Mouse (Mus musculus) liver, embryonic 12.5 days (tissue): Measurements from ENCODE around the gene Sfn. TPM values are rescaled to one million over a fixed set of nuclear protein-coding genes. Genes with fewer than 3 reads are reported as not detected.

Source experiments
- ATAC-seq: fragments of 200-750 bp; cut with Nextera tagmentation; 2 replicates; pipeline ENCODE4 v1.8.0; 2017; ENCODE audit warnings: moderate number of reproducible peaks, mild to moderate bottlenecking, moderate library complexity
- H3K27ac ChIP-seq: fragments of 300-500 bp; sonication (generic); 2 replicates; pipeline ENCODE4 v1.5.1; 2016; ENCODE audit warnings: mild to moderate bottlenecking
- H3K27me3 ChIP-seq: fragments of 300-500 bp; sonication (generic); replicated peaks from 2 replicates; pipeline ENCODE4 v1.6.1; 2016; ENCODE audit warnings: mild to moderate bottlenecking, moderate library complexity
- H3K36me3 ChIP-seq: fragments of 300-500 bp; sonication (generic); 2 replicates; pipeline ENCODE4 v1.6.1; 2016; ENCODE audit warnings: mild to moderate bottlenecking, moderate library complexity
- H3K4me1 ChIP-seq: fragments of 300-500 bp; sonication (generic); 2 replicates; pipeline ENCODE4 v1.6.1; 2016
- H3K4me2 ChIP-seq: fragments of 300-500 bp; sonication (generic); 2 replicates; pipeline ENCODE4 v1.6.1; 2016; ENCODE audit warnings: mild to moderate bottlenecking, moderate library complexity
- H3K4me3 ChIP-seq: fragments of 300-500 bp; sonication (generic); 2 replicates; pipeline ENCODE4 v1.5.1; 2016; ENCODE audit warnings: mild to moderate bottlenecking, moderate library complexity
- H3K9ac ChIP-seq: fragments of 300-500 bp; sonication (generic); 2 replicates; pipeline ENCODE4 v1.6.1; 2016; ENCODE audit warnings: mild to moderate bottlenecking, moderate library complexity
- H3K9me3 ChIP-seq: fragments of 300-500 bp; sonication (generic); replicated peaks from 2 replicates; pipeline ENCODE4 v1.6.1; 2016; ENCODE audit warnings: mild to moderate bottlenecking, moderate library complexity
- WGBS: fragments of 180-500 bp; shearing (Covaris S2); methylation state at CpG from one replicate; pipeline ENCODE4 v1.1.7; 2016; ENCODE audit not compliant: insufficient replicate concordance; 5-methylcytosine and 5-hydroxymethylcytosine counted together
- polyA plus RNA-seq: library from polyadenylated mRNA; unstranded; fragments of >200 nt; fragmentation: Nextera tagmentation; extraction: Ambion mirVana; gene quantifications from 2 replicates; pipeline ENCODE4 v1.2.1, GENCODE M21; 2016

The Sfn gene
- polyA plus RNA-seq, 1 experiment from 2014 or later = 0.21 TPM

- peaks cover 33% of the 10 kb centered on the region for H3K4me1 ChIP-seq
- ATAC-seq = no peak
- no peak overlapping the region for H3K4me3 ChIP-seq
- peaks cover 25% of the 10 kb centered on the region for H3K36me3 ChIP-seq
- H3K27ac ChIP-seq = no peak overlapping the region
- 80% methylated on average over 11 of the region's 11 CpGs for WGBS
- H3K9me3 ChIP-seq = no peaks in the 10 kb centered on the region
- H3K27me3 ChIP-seq = no peaks in the 10 kb centered on the region
- H3K4me2 ChIP-seq = no peak overlapping the region
- no peak overlapping the region for H3K9ac ChIP-seq
Measured at GRCm38 (mm10) chr4:133617936-133618335, 16.0 kb upstream of the Sfn start.

- no peak for ATAC-seq
- Histone ChIP-seq H3K4me1 (peaks cover 31% of the 10 kb centered on the region), H3K4me3 (no peak overlapping the region), H3K9me3 (peaks cover 8% of the 10 kb centered on the region; the same call in 1 of the 2 replicates), H3K27ac (no peak overlapping the region), H3K27me3 (no peaks in the 10 kb centered on the region), H3K36me3 (peaks cover 40% of the 10 kb centered on the region), H3K4me2 (no peak overlapping the region), H3K9ac (no peak overlapping the region)
- WGBS = 53% methylated on average over 10 of the region's 10 CpGs
Measured at GRCm38 (mm10) chr4:133615416-133615815, 13.4 kb upstream of the Sfn start.

DNA sequence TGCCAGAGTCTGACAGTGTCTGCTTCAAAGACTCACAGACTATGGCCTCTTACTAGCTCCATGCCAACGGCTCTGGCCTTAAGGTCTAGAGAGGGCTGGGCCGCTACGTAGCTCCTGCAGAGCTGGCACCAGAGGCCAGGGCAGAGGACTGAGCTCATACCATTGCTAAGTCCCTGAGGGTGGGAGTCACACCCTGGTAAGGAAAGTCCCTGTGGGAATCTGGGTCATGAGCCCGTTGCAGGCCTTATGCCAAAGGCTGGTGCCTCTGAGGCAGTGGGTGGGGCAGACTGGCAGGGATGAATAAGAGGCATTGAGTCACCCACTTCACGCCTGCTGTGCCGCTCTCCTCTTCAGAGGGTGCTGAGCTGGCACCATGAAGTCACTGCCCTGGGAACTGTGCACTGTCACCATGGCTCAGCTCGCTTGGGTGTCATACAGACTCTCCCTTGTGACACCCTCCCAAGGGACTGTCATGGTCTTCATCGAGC is 12.3 kb upstream of the Sfn start:
- WGBS = 75% methylated on average over 8 of the region's 8 CpGs
- H3K4me1 ChIP-seq = peaks cover 30% of the 10 kb centered on the region
- no peaks in the 10 kb centered on the region for H3K27me3 ChIP-seq
- peaks cover 8% of the 10 kb centered on the region; the same call in 1 of the 2 replicates for H3K9me3 ChIP-seq
- H3K9ac ChIP-seq = no peak overlapping the region
- peaks cover 43% of the 10 kb centered on the region for H3K36me3 ChIP-seq
- H3K27ac ChIP-seq = no peak overlapping the region
- H3K4me3 ChIP-seq = no peak overlapping the region
- ATAC-seq = peak; percentile 36; the same call in 1 of the 2 replicates
- no peak overlapping the region for H3K4me2 ChIP-seq

- Histone ChIP-seq H3K27ac (no peak overlapping the region), H3K4me1 (peaks cover 30% of the 10 kb centered on the region), H3K9me3 (peaks cover 8% of the 10 kb centered on the region; the same call in 1 of the 2 replicates), H3K27me3 (no peaks in the 10 kb centered on the region), H3K4me3 (no peak overlapping the region), H3K4me2 (no peak overlapping the region), H3K36me3 (peaks cover 40% of the 10 kb centered on the region), H3K9ac (no peak overlapping the region)
- no peak for ATAC-seq
- 84% methylated on average over 4 of the region's 4 CpGs for WGBS
Measured at GRCm38 (mm10) chr4:133613867-133614266, 11.9 kb upstream of the Sfn start.

DNA sequence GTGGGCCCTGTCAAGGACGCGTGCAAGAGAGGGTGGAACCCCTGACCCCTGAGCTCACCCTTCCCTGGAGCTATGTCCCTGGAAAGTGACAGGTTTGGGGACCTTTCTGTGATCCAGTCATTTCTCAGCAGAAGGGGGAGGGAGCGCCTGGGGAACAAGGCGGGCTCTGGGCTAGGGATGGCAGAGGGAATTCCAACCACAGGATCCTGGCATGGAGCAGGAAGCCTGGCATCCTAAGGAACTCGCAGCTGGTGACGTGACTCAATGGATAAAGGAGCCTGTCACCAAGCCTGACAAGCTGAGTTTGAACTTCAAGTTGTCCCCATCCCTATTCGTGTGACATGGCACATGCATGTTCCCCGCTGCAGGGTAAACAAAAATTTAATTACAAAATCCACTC is 11.1 kb upstream of the Sfn start:
- Histone ChIP-seq H3K9me3 (peaks cover 8% of the 10 kb centered on the region; the same call in 1 of the 2 replicates), H3K4me2 (no peak overlapping the region), H3K27ac (no peak overlapping the region), H3K4me3 (no peak overlapping the region), H3K4me1 (peaks cover 30% of the 10 kb centered on the region), H3K36me3 (peaks cover 47% of the 10 kb centered on the region), H3K9ac (no peak overlapping the region), H3K27me3 (no peaks in the 10 kb centered on the region)
- 86% methylated on average over 8 of the region's 8 CpGs for WGBS
- ATAC-seq = no peak

DNA sequence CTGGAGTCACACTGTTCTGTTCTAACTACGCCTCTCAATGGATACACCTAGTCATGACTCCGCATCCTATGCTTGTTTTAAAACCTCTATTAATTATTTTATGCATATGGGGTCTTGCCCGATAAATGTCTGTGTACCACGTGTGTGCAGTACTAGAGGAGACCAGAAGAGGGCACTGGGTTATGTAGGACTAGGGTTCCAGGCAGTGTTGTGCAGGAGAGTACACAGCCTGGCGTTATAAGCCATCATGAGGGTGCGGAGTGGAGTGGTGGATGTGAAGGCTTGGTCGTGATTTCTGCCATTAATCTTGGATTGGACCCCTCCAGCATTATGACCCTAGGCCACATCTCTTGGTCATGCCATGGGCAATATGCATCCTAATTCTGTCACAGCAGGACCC is 10.4 kb upstream of the Sfn start:
- Histone ChIP-seq H3K36me3 (peaks cover 51% of the 10 kb centered on the region), H3K4me1 (peaks cover 31% of the 10 kb centered on the region), H3K9ac (no peak overlapping the region), H3K27ac (no peak overlapping the region), H3K4me2 (no peak overlapping the region), H3K4me3 (no peak overlapping the region), H3K27me3 (no peaks in the 10 kb centered on the region), H3K9me3 (peaks cover 8% of the 10 kb centered on the region; the same call in 1 of the 2 replicates)
- WGBS = 87% methylated on average over 7 of the region's 7 CpGs
- ATAC-seq = no peak

- Histone ChIP-seq H3K4me1 (peaks cover 35% of the 10 kb centered on the region), H3K4me3 (no peak overlapping the region), H3K36me3 (peaks cover 53% of the 10 kb centered on the region), H3K27me3 (no peaks in the 10 kb centered on the region), H3K9me3 (peaks cover 8% of the 10 kb centered on the region; the same call in 1 of the 2 replicates), H3K4me2 (no peak overlapping the region), H3K27ac (0 out of 2 replicates have a peak overlapping the region, but pooled peaks have one; percentile 3), H3K9ac (no peak overlapping the region)
- no peak for ATAC-seq
- WGBS = 90% methylated on average over 5 of the region's 5 CpGs
Measured at GRCm38 (mm10) chr4:133611815-133612214, 9.8 kb upstream of the Sfn start.

DNA sequence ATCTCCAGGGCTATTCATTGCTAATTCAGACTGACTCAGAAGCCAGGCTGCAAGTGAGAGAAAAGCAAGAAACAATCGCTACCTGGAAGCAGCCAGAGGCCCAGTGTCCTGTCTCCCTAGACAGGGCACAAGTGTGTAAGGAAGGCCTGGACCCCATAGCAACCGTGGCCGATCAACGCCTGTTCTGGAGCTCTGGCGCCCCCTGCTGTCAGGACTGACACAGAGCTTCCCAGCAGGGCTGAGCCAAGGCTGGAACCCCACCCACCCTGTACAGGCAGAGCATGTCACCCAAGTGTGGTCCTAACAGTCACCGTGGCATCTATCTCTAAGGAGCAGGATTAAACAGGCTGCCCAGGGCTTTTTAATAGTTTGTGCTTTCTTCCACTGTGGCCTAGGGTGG is 7.8 kb upstream of the Sfn start:
- Histone ChIP-seq H3K9me3 (peaks cover 8% of the 10 kb centered on the region; the same call in 1 of the 2 replicates), H3K9ac (no peak overlapping the region), H3K27ac (no peak overlapping the region), H3K4me2 (no peak overlapping the region), H3K4me1 (peaks cover 29% of the 10 kb centered on the region), H3K27me3 (no peaks in the 10 kb centered on the region), H3K36me3 (peaks cover 67% of the 10 kb centered on the region), H3K4me3 (no peak overlapping the region)
- WGBS = 11% methylated on average over 6 of the region's 6 CpGs
- ATAC-seq = peak; percentile 61

DNA sequence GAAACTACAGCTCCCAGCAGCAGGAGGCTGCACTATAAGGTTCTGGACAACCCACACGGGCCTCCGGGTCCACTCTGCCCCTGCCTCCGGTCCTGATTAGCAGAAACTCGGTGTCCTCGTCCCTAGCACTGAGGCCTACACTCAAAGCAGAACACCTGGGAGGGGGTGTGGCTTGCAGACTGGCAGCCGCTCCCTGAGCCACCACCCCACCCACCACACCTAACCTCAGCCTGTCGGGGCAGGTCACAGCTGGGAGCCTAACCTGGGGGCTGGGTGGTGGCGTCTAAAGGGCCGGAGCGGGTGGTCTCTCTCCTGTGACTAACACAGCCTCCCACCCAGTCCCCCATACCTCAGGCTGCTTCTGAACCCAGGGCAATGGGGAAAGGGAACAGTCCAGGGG is 5.3 kb upstream of the Sfn start:
- no peak overlapping the region for H3K4me2 ChIP-seq
- H3K36me3 ChIP-seq = peaks cover 52% of the 10 kb centered on the region
- H3K4me1 ChIP-seq = peaks cover 29% of the 10 kb centered on the region
- H3K27me3 ChIP-seq = peaks cover 18% of the 10 kb centered on the region
- no peak overlapping the region for H3K9ac ChIP-seq
- no peak overlapping the region for H3K27ac ChIP-seq
- ATAC-seq = no peak
- peaks cover 5% of the 10 kb centered on the region; the same call in 1 of the 2 replicates for H3K9me3 ChIP-seq
- WGBS = 69% methylated on average over 10 of the region's 10 CpGs
- H3K4me3 ChIP-seq = no peak overlapping the region

DNA sequence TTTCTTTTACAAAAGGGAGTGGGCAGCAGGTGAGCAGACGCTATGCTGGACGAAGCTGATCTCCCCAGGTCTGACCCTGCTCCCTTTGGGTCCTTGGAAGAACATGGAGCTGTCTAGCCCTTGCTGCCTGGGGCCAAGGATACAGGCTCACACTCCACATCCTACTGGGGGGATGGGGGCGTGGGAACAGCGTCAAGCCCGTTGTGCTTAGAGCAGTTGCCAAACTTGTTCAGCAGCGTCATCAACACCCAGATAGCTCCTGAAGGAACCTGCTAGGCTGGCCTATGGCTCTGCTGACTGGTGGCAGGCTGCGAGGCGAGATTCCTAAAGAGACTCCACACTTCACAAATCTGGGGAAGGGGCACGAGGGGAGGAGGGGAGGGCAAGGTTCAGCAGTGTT is 3.4 kb upstream of the Sfn start:
- Histone ChIP-seq H3K4me2 (no peak overlapping the region), H3K4me3 (no peak overlapping the region), H3K27ac (no peak overlapping the region), H3K27me3 (peaks cover 37% of the 10 kb centered on the region), H3K9ac (no peak overlapping the region), H3K36me3 (peaks cover 39% of the 10 kb centered on the region), H3K9me3 (no peaks in the 10 kb centered on the region), H3K4me1 (peaks cover 24% of the 10 kb centered on the region)
- no peak for ATAC-seq
- 76% methylated on average over 9 of the region's 9 CpGs for WGBS

- Histone ChIP-seq H3K9ac (no peak overlapping the region), H3K27me3 (peaks cover 42% of the 10 kb centered on the region), H3K36me3 (peaks cover 37% of the 10 kb centered on the region), H3K4me3 (no peak overlapping the region), H3K4me2 (no peak overlapping the region), H3K27ac (no peak overlapping the region), H3K9me3 (no peaks in the 10 kb centered on the region), H3K4me1 (peaks cover 24% of the 10 kb centered on the region)
- 70% methylated on average over 6 of the region's 6 CpGs for WGBS
- no peak for ATAC-seq
Measured at GRCm38 (mm10) chr4:133604856-133605255, 2.9 kb upstream of the Sfn start.

DNA sequence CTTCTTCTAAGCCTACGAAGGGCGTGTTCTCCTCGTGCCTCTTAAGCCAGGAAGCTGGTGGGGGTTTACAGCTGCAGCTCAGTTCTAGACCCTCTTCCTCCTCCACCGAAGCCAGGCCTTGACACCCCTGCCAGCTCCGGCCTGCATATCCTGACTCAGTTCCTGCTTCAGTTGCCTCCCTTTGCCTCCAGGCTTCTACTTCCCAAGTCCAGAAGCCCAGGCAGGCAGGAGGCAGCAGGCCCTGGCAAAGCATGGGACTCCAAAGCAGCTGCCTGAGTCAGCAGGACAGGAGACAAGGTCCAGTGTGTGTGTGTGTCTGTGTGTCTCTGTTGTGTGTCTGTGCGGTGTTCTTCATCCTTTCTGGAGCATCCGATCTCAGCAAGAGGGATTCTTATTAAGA is 2.2 kb upstream of the Sfn start:
- Histone ChIP-seq H3K36me3 (peaks cover 37% of the 10 kb centered on the region), H3K4me1 (peaks cover 27% of the 10 kb centered on the region), H3K27ac (no peak overlapping the region), H3K4me3 (no peak overlapping the region), H3K9ac (no peak overlapping the region), H3K4me2 (no peak overlapping the region), H3K27me3 (peaks cover 49% of the 10 kb centered on the region), H3K9me3 (no peaks in the 10 kb centered on the region)
- 73% methylated on average over 7 of the region's 7 CpGs for WGBS
- ATAC-seq = no peak

- no peaks in the 10 kb centered on the region for H3K9me3 ChIP-seq
- peaks cover 36% of the 10 kb centered on the region for H3K4me1 ChIP-seq
- ATAC-seq = no peak
- no peak overlapping the region for H3K4me3 ChIP-seq
- no peak overlapping the region for H3K27ac ChIP-seq
- peaks cover 60% of the 10 kb centered on the region for H3K27me3 ChIP-seq
- H3K4me2 ChIP-seq = no peak overlapping the region
- no peak overlapping the region for H3K9ac ChIP-seq
- WGBS = 72% methylated on average over 5 of the region's 5 CpGs
- peaks cover 29% of the 10 kb centered on the region for H3K36me3 ChIP-seq
Measured at GRCm38 (mm10) chr4:133603056-133603455, 1.1 kb upstream of the Sfn start.
